Comparison of ENCODE assay signal across 9 mouse cellular contexts in genomic region chr8:73007489-73007888, GRCm38 (mm10).
A peak's percentile ranks its signal among the peaks of the same experiment; 100 is the strongest.
DNase-seq lines count a peak whose midpoint lies in the region; ATAC-seq and TF ChIP-seq lines count a peak whose summit lies in the region.
"Had no signal": no experiment of that assay in that cellular context is flagged by ENCODE, and none has a peak within 500 bp of the region (broad histone marks: within the 10 kb centered on the region; RNA-seq: fewer than 3 reads in every experiment).

No protein-coding gene starts in this region.

- ATAC-seq in embryonic facial prominence, embryonic 11.5 days (replicated peaks; ENCODE audit: insufficient number of reproducible peaks, low FRiP score, low TSS enrichment, low read depth): peak; percentile 39; the same call in 1 of the 2 replicates
- ATAC-seq in kidney, postnatal 0 days (replicated peaks; ENCODE audit: low FRiP score, low read depth): peak; percentile 57
- no peak for ATAC-seq in granulocyte monocyte progenitor cell, adult 5-6 weeks (replicated peaks; ENCODE audit: poor library complexity, severe bottlenecking)

- intact Hi-C loops in left cerebral cortex, postnatal 14 days (cut with DNase I): loop anchor here (5.0 to 10.0 kb wide), 2 partner anchors 207 to 345 kb away; partner anchors contain the start of gene Large1

- no peaks in the 10 kb centered on the region for H3K27me3 ChIP-seq in embryonic facial prominence, embryonic 11.5 days (ENCODE audit: control insufficient read depth, insufficient read depth, low read length)
- no peaks in the 10 kb centered on the region for H3K27me3 ChIP-seq in kidney, postnatal 0 days (ENCODE audit: insufficient read depth, low read length)
- H3K27me3 ChIP-seq: heart, embryonic 15.5 days had no signal

- H3K9ac ChIP-seq in embryonic facial prominence, embryonic 11.5 days (replicated peaks; ENCODE audit: low read length): no peak overlapping the region
- H3K9ac ChIP-seq in kidney, postnatal 0 days (ENCODE audit: low read depth, low read length): no peak overlapping the region
- H3K9ac ChIP-seq: heart, embryonic 15.5 days had no signal

- WGBS in embryonic facial prominence, embryonic 11.5 days: 45% methylated on average over 2 of the region's 2 CpGs
- WGBS in kidney, postnatal 0 days: 37% methylated on average over 2 of the region's 2 CpGs

- peak; percentile 70 for TF ChIP-seq CTCF in kidney, postnatal 0 days (IDR thresholded peaks at IDR 0.05; ENCODE audit: low read depth)

- H3K36me3 ChIP-seq in embryonic facial prominence, embryonic 11.5 days (replicated peaks; ENCODE audit: control insufficient read depth, insufficient read depth, low read depth, low read length): no peaks in the 10 kb centered on the region
- H3K36me3 ChIP-seq in kidney, postnatal 0 days (ENCODE audit: insufficient read depth, low read length): no peaks in the 10 kb centered on the region
- H3K36me3 ChIP-seq: heart, embryonic 15.5 days had no signal

- no peaks in the 10 kb centered on the region for H3K9me3 ChIP-seq in embryonic facial prominence, embryonic 11.5 days (replicated peaks; ENCODE audit: control insufficient read depth, low read length)
- no peaks in the 10 kb centered on the region for H3K9me3 ChIP-seq in kidney, postnatal 0 days (replicated peaks; ENCODE audit: low read length)
- H3K9me3 ChIP-seq: heart, embryonic 15.5 days had no signal

- DNase-seq in left cerebral cortex, postnatal 14 days (ENCODE audit: low spot score in 2 of 2): peak; percentile 50 to 58
- no peak for DNase-seq in left cerebral cortex, adult 8-10 months (ENCODE audit: low spot score in 2 of 2)
- peak; percentile 49 for DNase-seq in adrenal gland, postnatal 14 days
- DNase-seq in embryonic facial prominence, embryonic 11.5 days (ENCODE audit: low spot score): peak; percentile 59
- DNase-seq in kidney, postnatal 0 days (ENCODE audit: low spot score): peak; percentile 72
- DNase-seq in right cerebral cortex, postnatal 25 days: peak; percentile 13
- no peak for DNase-seq in T-cell, adult 2 months (ENCODE audit: low spot score)

- no peaks in the 10 kb centered on the region for H3K4me1 ChIP-seq in embryonic facial prominence, embryonic 11.5 days (ENCODE audit: control insufficient read depth, insufficient read depth, low read length)
- no peaks in the 10 kb centered on the region for H3K4me1 ChIP-seq in kidney, postnatal 0 days (replicated peaks; ENCODE audit: insufficient read depth, low read length)
- H3K4me1 ChIP-seq: heart, embryonic 15.5 days had no signal

- H3K4me3 ChIP-seq in embryonic facial prominence, embryonic 11.5 days (ENCODE audit: low read depth, low read length): no peak overlapping the region
- no peak overlapping the region for H3K4me3 ChIP-seq in kidney, postnatal 0 days (replicated peaks; ENCODE audit: low read depth, low read length)
- H3K4me3 ChIP-seq: heart, embryonic 15.5 days had no signal

- no peak overlapping the region for H3K27ac ChIP-seq in embryonic facial prominence, embryonic 11.5 days (replicated peaks; ENCODE audit: low read depth, low read length)
- H3K27ac ChIP-seq in kidney, postnatal 0 days: no peak overlapping the region
- H3K27ac ChIP-seq: heart, embryonic 15.5 days had no signal

- no peak overlapping the region for H3K4me2 ChIP-seq in embryonic facial prominence, embryonic 11.5 days (ENCODE audit: low read depth, low read length)
- H3K4me2 ChIP-seq in kidney, postnatal 0 days (ENCODE audit: low read length): no peak overlapping the region
- H3K4me2 ChIP-seq: heart, embryonic 15.5 days had no signal

Comparison
In these comparisons a context has a peak if more than half of its experiments do, and no peak if none do; other contexts are left out.
1. DNase-seq: peak in left cerebral cortex, postnatal 14 days (2 of 2), adrenal gland, postnatal 14 days (single experiment), embryonic facial prominence, embryonic 11.5 days (single experiment), kidney, postnatal 0 days (single experiment) and right cerebral cortex, postnatal 25 days (single experiment); none in left cerebral cortex, adult 8-10 months (0 of 2) and T-cell, adult 2 months (single experiment).